Mouse (Mus musculus): ENCODE measurements around the gene Zfp786.
A peak's percentile ranks its signal among the peaks of the same experiment; 100 is the strongest.
"Not testable (repeated sequence)": the region's sequence is repeated elsewhere in the genome, so short reads cannot be mapped to it uniquely, and the experiment has no call there.

Zfp786 gene

GRCm38 (mm10) chr6:47781091-47781968, 49.3 kb downstream of the Zfp786 start:
- peak; percentile 29 to 41 for DNase-seq (ENCODE audit: low spot score in 2 of 2)

DNA sequence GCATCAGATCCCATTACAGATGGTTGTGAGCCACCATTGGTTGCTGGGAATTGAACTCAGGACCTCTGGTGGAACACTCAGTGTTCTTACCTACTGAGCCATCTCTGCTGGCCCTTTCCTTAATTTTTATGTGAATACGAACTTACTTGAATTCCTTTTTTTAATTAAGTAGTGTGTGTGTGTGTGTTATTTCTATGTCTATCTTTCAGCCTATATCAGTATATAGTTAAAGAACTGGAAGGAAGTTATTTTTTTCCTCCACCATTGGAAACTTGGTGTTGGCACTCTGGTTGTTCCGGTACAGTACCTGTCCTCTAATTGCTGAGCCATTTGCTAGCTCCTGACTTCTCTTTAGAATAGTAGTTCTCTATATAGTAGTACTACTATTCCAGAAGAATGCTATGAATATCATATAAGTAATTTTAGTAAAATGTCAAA, 50.1 kb downstream of the Zfp786 start:
- DNase-seq (ENCODE audit: low spot score in 2 of 2): no peak

GRCm38 (mm10) chr6:47771760-47772159, 58.9 kb downstream of the Zfp786 start:
- not testable (repeated sequence) for DNase-seq (ENCODE audit: low spot score in 2 of 2)

DNA sequence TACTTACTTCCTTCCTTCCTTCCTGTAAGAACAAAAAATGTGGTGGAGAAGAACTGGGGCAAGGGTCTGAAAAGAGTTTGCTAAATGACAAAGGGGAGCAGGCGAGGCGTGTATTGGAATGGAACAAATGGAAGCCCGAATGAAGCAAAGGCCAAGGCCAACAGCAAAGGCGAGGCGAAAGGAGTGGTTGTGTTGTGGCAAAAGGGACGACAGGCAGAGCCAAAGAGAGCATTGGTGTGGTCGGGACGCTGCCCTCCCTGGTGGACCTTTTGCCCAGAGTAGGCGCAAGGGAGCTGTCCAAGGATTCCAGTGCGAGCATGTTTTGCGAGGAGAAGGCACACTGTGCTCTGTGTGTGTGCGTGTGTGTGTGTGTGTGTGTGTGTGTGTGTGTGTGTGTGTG, 59.6 kb downstream of the Zfp786 start:
- DNase-seq (ENCODE audit: low spot score in 2 of 2): not testable (repeated sequence)

- not testable (repeated sequence) for DNase-seq (ENCODE audit: low spot score in 2 of 2)
These were observed 60.8 kb downstream of the Zfp786 start for GRCm38 (mm10) chr6:47769861-47770260.

Data from right cerebral cortex, adult 2 months (tissue).